Mouse (Mus musculus): ENCODE data around the gene Inpp1. TPM values are rescaled to one million over a fixed set of nuclear protein-coding genes. Genes with fewer than 3 reads are reported as not detected.

Inpp1 gene
- polyA plus RNA-seq, 1 experiment from 2014 or later: 3.3 TPM

- no peaks in the 10 kb centered on the region for H3K36me3 ChIP-seq
- H3K9ac ChIP-seq: no peak overlapping the region
- no peaks in the 10 kb centered on the region for H3K4me1 ChIP-seq (replicated peaks)
- ATAC-seq (ENCODE audit: low read depth) (no peak), DNase-seq (no peak)
- no peak overlapping the region for H3K27ac ChIP-seq
- no peak overlapping the region for H3K4me2 ChIP-seq
- WGBS (ENCODE audit: insufficient replicate concordance): 68% methylated on average over 5 of the region's 5 CpGs
- H3K27me3 ChIP-seq: no peaks in the 10 kb centered on the region
- H3K9me3 ChIP-seq (replicated peaks): no peaks in the 10 kb centered on the region
- no peak overlapping the region for H3K4me3 ChIP-seq (replicated peaks)
These were observed 74.9 kb downstream of the Inpp1 start for GRCm38 (mm10) chr1:52742567-52742966.

Other genes with a start within 250 kb of the Inpp1 start
- gene Nemp2, start 187.0 kb downstream of the Inpp1 start, polyA plus RNA-seq (2015; fragmentation: Nextera tagmentation; extraction: Ambion mirVana): 1.6 and 2.4 TPM in 2 replicates
- gene Mfsd6, start 90.2 kb downstream of the Inpp1 start, polyA plus RNA-seq (2015; fragmentation: Nextera tagmentation; extraction: Ambion mirVana): 0.27 and 0.43 TPM in 2 replicates
- gene Hibch, start 27.2 kb upstream of the Inpp1 start, polyA plus RNA-seq (2015; fragmentation: Nextera tagmentation; extraction: Ambion mirVana): 18.6 and 21.9 TPM in 2 replicates
- gene 1700019D03Rik, start 202.5 kb upstream of the Inpp1 start, polyA plus RNA-seq (2015; fragmentation: Nextera tagmentation; extraction: Ambion mirVana): 7.1 and 7.5 TPM in 2 replicates
- 0.10 and 0.13 TPM in 2 replicates for gene Mstn, start 244.0 kb upstream of the Inpp1 start, polyA plus RNA-seq (2015; fragmentation: Nextera tagmentation; extraction: Ambion mirVana)